Mouse (Mus musculus): ENCODE results near the gene Cep95. TPM values are rescaled to one million over a fixed set of nuclear protein-coding genes. Genes with fewer than 3 reads are reported as not detected.

Gene Cep95
- total and polyA plus RNA-seq, 3 experiments: 17.5 to 21.7 (median 19.3) TPM

GRCm38 (mm10) chr11:106753314-106753713, 35.7 kb upstream of the Cep95 start:
- no peak overlapping the region for H3K9ac ChIP-seq (ENCODE audit: insufficient read depth, low read depth)
- H3K4me1 ChIP-seq (ENCODE audit: control insufficient read depth in 1 of 2, insufficient read depth in 2 of 2): peaks cover 12 to 41% of the 10 kb centered on the region in 2 experiments
- no peaks in the 10 kb centered on the region for H3K27me3 ChIP-seq (replicated peaks)
- in situ Hi-C loops (cut with MboI; ENCODE audit: low pct_ligation_motif_present, low pct_unique_long_range_greater_than_20kb, low sequenced_read_pairs): loop anchor here (5.0 to 25.0 kb wide), 4 partner anchors 81 to 441 kb away; partner anchors contain the start of genes Cd79b and Gh
- peaks cover 3% of the 10 kb centered on the region for H3K9me3 ChIP-seq (replicated peaks; ENCODE audit: low read length)
- TF ChIP-seq PAX5 (IDR thresholded peaks at IDR 0.05; ENCODE audit: low read length) (no peak), MAX (IDR thresholded peaks at IDR 0.05; ENCODE audit: low read length) (no peak), KAT2A (IDR thresholded peaks at IDR 0.05; ENCODE audit: insufficient replicate concordance, low read length) (no peak), MAFK (IDR thresholded peaks at IDR 0.05; ENCODE audit: insufficient replicate concordance, low read length) (no peak), NRF1 (IDR thresholded peaks at IDR 0.05; ENCODE audit: low read depth, low read length) (no peak), RAD21 (IDR thresholded peaks at IDR 0.05; ENCODE audit: low read depth, low read length) (no peak)
- H3K4me2 ChIP-seq (ENCODE audit: insufficient read depth, low read depth, poor library complexity, severe bottlenecking): no peak overlapping the region
- dilution Hi-C loops (cut with MboI; ENCODE audit: extremely low pct_ligation_motif_present, extremely low pct_unique_long_range_greater_than_20kb, low sequenced_read_pairs): no loop called here
- no peaks in the 10 kb centered on the region for H3K79me2 ChIP-seq (replicated peaks; ENCODE audit: control insufficient read depth, extremely low read depth, insufficient read depth, poor library complexity, severe bottlenecking)
- no peak overlapping the region for H3K27ac ChIP-seq (ENCODE audit: insufficient read depth, low read depth)
- no peak for DNase-seq (ENCODE audit: extremely low read depth)
- no peak overlapping the region for H3K4me3 ChIP-seq (replicated peaks in 1 of 3; ENCODE audit: low read depth in 2 of 3, low read length in 2 of 3, poor library complexity in 1 of 3)
- H3K36me3 ChIP-seq (replicated peaks in 1 of 2; ENCODE audit: control insufficient read depth in 1 of 2, insufficient read depth in 1 of 2, low read length in 1 of 2): peaks cover 21 to 49% of the 10 kb centered on the region in 2 experiments

- H3K27ac ChIP-seq (ENCODE audit: insufficient read depth, low read depth): no peak overlapping the region
- peaks cover 3% of the 10 kb centered on the region for H3K9me3 ChIP-seq (replicated peaks; ENCODE audit: low read length)
- peaks cover 24 to 63% of the 10 kb centered on the region in 2 experiments for H3K4me1 ChIP-seq (ENCODE audit: control insufficient read depth in 1 of 2, insufficient read depth in 2 of 2)
- no peak overlapping the region for H3K9ac ChIP-seq (ENCODE audit: insufficient read depth, low read depth)
- no peak overlapping the region for H3K4me3 ChIP-seq (replicated peaks in 1 of 3; ENCODE audit: low read depth in 2 of 3, low read length in 2 of 3, poor library complexity in 1 of 3)
- H3K4me2 ChIP-seq (ENCODE audit: insufficient read depth, low read depth, poor library complexity, severe bottlenecking): no peak overlapping the region
- H3K79me2 ChIP-seq (replicated peaks; ENCODE audit: control insufficient read depth, extremely low read depth, insufficient read depth, poor library complexity, severe bottlenecking): no peaks in the 10 kb centered on the region
- dilution Hi-C loops (cut with MboI; ENCODE audit: extremely low pct_ligation_motif_present, extremely low pct_unique_long_range_greater_than_20kb, low sequenced_read_pairs) (no loop called here), in situ Hi-C loops (cut with MboI; ENCODE audit: low pct_ligation_motif_present, low pct_unique_long_range_greater_than_20kb, low sequenced_read_pairs) (loop anchor here (10.0 to 25.0 kb wide), 3 partner anchors 111 to 443 kb away; partner anchors contain the start of genes Cd79b and Gh)
- TF ChIP-seq EP300 (IDR thresholded peaks at IDR 0.05; ENCODE audit: low read length): no peak
- no peak for TF ChIP-seq ZC3H11A (IDR thresholded peaks at IDR 0.05; ENCODE audit: low read depth, low read length)
- peaks cover 21 to 55% of the 10 kb centered on the region in 2 experiments for H3K36me3 ChIP-seq (replicated peaks in 1 of 2; ENCODE audit: control insufficient read depth in 1 of 2, insufficient read depth in 1 of 2, low read length in 1 of 2)
- H3K27me3 ChIP-seq (replicated peaks): no peaks in the 10 kb centered on the region
- no peak for DNase-seq (ENCODE audit: extremely low read depth)
These were observed 33.5 kb upstream of the Cep95 start for GRCm38 (mm10) chr11:106755583-106755982.

- no peak overlapping the region for H3K9ac ChIP-seq (ENCODE audit: insufficient read depth, low read depth)
- DNase-seq (ENCODE audit: extremely low read depth): peak; percentile 77
- H3K4me1 ChIP-seq (ENCODE audit: control insufficient read depth in 1 of 2, insufficient read depth in 2 of 2): peaks cover 35 to 73% of the 10 kb centered on the region in 2 experiments
- H3K36me3 ChIP-seq (replicated peaks in 1 of 2; ENCODE audit: control insufficient read depth in 1 of 2, insufficient read depth in 1 of 2, low read length in 1 of 2): peaks cover 21 to 51% of the 10 kb centered on the region in 2 experiments
- TF ChIP-seq MYC (IDR thresholded peaks at IDR 0.05; ENCODE audit: low read depth, low read length): peak; percentile 83
- TF ChIP-seq IRF4 (IDR thresholded peaks at IDR 0.05; ENCODE audit: low read depth, low read length): peak; percentile 81
- no peak for TF ChIP-seq MXI1 (IDR thresholded peaks at IDR 0.05; ENCODE audit: low read depth, low read length)
- TF ChIP-seq PAX5 (IDR thresholded peaks at IDR 0.05; ENCODE audit: low read length): no peak
- TF ChIP-seq USF2 (conservative IDR thresholded peaks at IDR 0.05; ENCODE audit: low read depth, low read length): no peak
- TF ChIP-seq TBP (conservative IDR thresholded peaks at IDR 0.05; ENCODE audit: low read depth, low read length): 0 out of 2 replicates have a peak, but pooled peaks have one; percentile 32
- TF ChIP-seq JUND (conservative IDR thresholded peaks at IDR 0.05; ENCODE audit: low read depth, low read length): 0 out of 2 replicates have a peak, but pooled peaks have one; percentile 38
- no peak for TF ChIP-seq RAD21 (IDR thresholded peaks at IDR 0.05; ENCODE audit: low read depth, low read length)
- TF ChIP-seq POLR2A (IDR thresholded peaks at IDR 0.05; ENCODE audit: low read depth, low read length): 0 out of 2 replicates have a peak, but pooled peaks have one; percentile 27
- peak; percentile 38; the same call in 1 of the 2 replicates for TF ChIP-seq ELF1 (IDR thresholded peaks at IDR 0.05; ENCODE audit: low read depth, low read length)
- TF ChIP-seq USF1 (IDR thresholded peaks at IDR 0.05; ENCODE audit: low read depth, low read length): no peak
- no peak for TF ChIP-seq NELFE (IDR thresholded peaks at IDR 0.05; ENCODE audit: low read depth, low read length)
- 0 out of 2 replicates have a peak, but pooled peaks have one; percentile 15 for TF ChIP-seq MAX (IDR thresholded peaks at IDR 0.05; ENCODE audit: low read length)
- TF ChIP-seq ETS1 (conservative IDR thresholded peaks at IDR 0.05; ENCODE audit: low read depth, low read length): peak; percentile 51; the same call in 1 of the 2 replicates
- peak; percentile 59; the same call in 1 of the 2 replicates for TF ChIP-seq SIN3A (IDR thresholded peaks at IDR 0.05; ENCODE audit: low read length)
- peak; percentile 69 for TF ChIP-seq BHLHE40 (IDR thresholded peaks at IDR 0.05; ENCODE audit: low read depth, low read length)
- peak; percentile 87 for TF ChIP-seq EP300 (IDR thresholded peaks at IDR 0.05; ENCODE audit: low read length)
- TF ChIP-seq MEF2A (IDR thresholded peaks at IDR 0.05; ENCODE audit: borderline replicate concordance, low read depth, low read length): peak; percentile 78
- no peak overlapping the region for H3K4me2 ChIP-seq (ENCODE audit: insufficient read depth, low read depth, poor library complexity, severe bottlenecking)
- H3K9me3 ChIP-seq (replicated peaks; ENCODE audit: low read length): peaks cover 3% of the 10 kb centered on the region
- in situ Hi-C loops (cut with MboI; ENCODE audit: low pct_ligation_motif_present, low pct_unique_long_range_greater_than_20kb, low sequenced_read_pairs): loop anchor here (10.0 to 25.0 kb wide), 3 partner anchors 114 to 447 kb away; partner anchors contain the start of genes Cd79b and Gh
- no peak overlapping the region for H3K4me3 ChIP-seq (replicated peaks in 1 of 3; ENCODE audit: low read depth in 2 of 3, low read length in 2 of 3, poor library complexity in 1 of 3)
- dilution Hi-C loops (cut with MboI; ENCODE audit: extremely low pct_ligation_motif_present, extremely low pct_unique_long_range_greater_than_20kb, low sequenced_read_pairs): no loop called here
- peak overlapping the region; percentile 58; the same call in 1 of the 2 replicates for H3K27ac ChIP-seq (ENCODE audit: insufficient read depth, low read depth)
- no peaks in the 10 kb centered on the region for H3K79me2 ChIP-seq (replicated peaks; ENCODE audit: control insufficient read depth, extremely low read depth, insufficient read depth, poor library complexity, severe bottlenecking)
- no peaks in the 10 kb centered on the region for H3K27me3 ChIP-seq (replicated peaks)
These were observed 30.0 kb upstream of the Cep95 start for GRCm38 (mm10) chr11:106759028-106759427.
